Mouse (Mus musculus) kidney, embryonic 15.5 days (tissue): ENCODE data around the gene Myo5c. TPM values are rescaled to one million over a fixed set of nuclear protein-coding genes. Genes with fewer than 3 reads are reported as not detected.

Experiments used
- ATAC-seq: fragments of 200-750 bp; cut with Nextera tagmentation; replicated peaks from 2 replicates; pipeline ENCODE4 v1.8.0; 2017; ENCODE audit warnings: moderate TSS enrichment; ENCODE audit not compliant: low FRiP score
- H3K27ac ChIP-seq: fragments of 300-500 bp; sonication (generic); 2 replicates; pipeline ENCODE4 v1.5.1; 2015; ENCODE audit warnings: mild to moderate bottlenecking, inconsistent platforms
- H3K27me3 ChIP-seq: fragments of 300-500 bp; sonication (generic); 2 replicates; pipeline ENCODE4 v1.6.1; 2015; ENCODE audit warnings: inconsistent platforms
- H3K36me3 ChIP-seq: fragments of 300-500 bp; sonication (generic); 2 replicates; pipeline ENCODE4 v1.6.1; 2015; ENCODE audit warnings: inconsistent platforms
- H3K4me1 ChIP-seq: fragments of 300-500 bp; sonication (generic); 2 replicates; pipeline ENCODE4 v1.6.1; 2015; ENCODE audit warnings: inconsistent platforms
- H3K4me2 ChIP-seq: fragments of 300-500 bp; sonication (generic); 2 replicates; pipeline ENCODE4 v1.6.1; 2015; ENCODE audit warnings: moderate library complexity, mild to moderate bottlenecking, inconsistent platforms
- H3K4me3 ChIP-seq: fragments of 300-500 bp; sonication (generic); replicated peaks from 2 replicates; pipeline ENCODE4 v1.5.1; 2015; ENCODE audit warnings: mild to moderate bottlenecking, inconsistent platforms
- H3K9ac ChIP-seq: fragments of 300-500 bp; sonication (generic); 2 replicates; pipeline ENCODE4 v1.6.1; 2015; ENCODE audit warnings: mild to moderate bottlenecking, inconsistent platforms
- H3K9me3 ChIP-seq: fragments of 300-500 bp; sonication (generic); replicated peaks from 2 replicates; pipeline ENCODE4 v1.6.1; 2016; ENCODE audit warnings: inconsistent platforms
- WGBS: fragments of 180-500 bp; shearing (Covaris S2); methylation state at CpG from one replicate; pipeline ENCODE4 v1.1.7; 2015; ENCODE audit warnings: mixed read lengths; 5-methylcytosine and 5-hydroxymethylcytosine counted together
- polyA plus RNA-seq: library from polyadenylated mRNA; unstranded; fragments of >200 nt; fragmentation: Nextera tagmentation; extraction: Ambion mirVana; gene quantifications from 2 replicates; pipeline ENCODE4 v1.2.1, GENCODE M21; 2015

Myo5c gene
- polyA plus RNA-seq, 1 experiment from 2014 or later, result 3.7 TPM

GRCm38 (mm10) chr9:75285363-75285762, 53.5 kb downstream of the Myo5c start:
- Histone ChIP-seq H3K9me3 (no peaks in the 10 kb centered on the region), H3K27ac (no peak overlapping the region), H3K9ac (no peak overlapping the region), H3K36me3 (no peaks in the 10 kb centered on the region), H3K4me1 (no peaks in the 10 kb centered on the region), H3K4me3 (no peak overlapping the region), H3K27me3 (0 out of 2 replicates have a peak, but pooled peaks cover 6% of the 10 kb centered on the region), H3K4me2 (no peak overlapping the region)
- no peak for ATAC-seq
- 87% methylated on average over 6 of the region's 6 CpGs for WGBS

GRCm38 (mm10) chr9:75287636-75288035, 55.8 kb downstream of the Myo5c start:
- Histone ChIP-seq H3K9ac (no peak overlapping the region), H3K4me3 (no peak overlapping the region), H3K4me1 (no peaks in the 10 kb centered on the region), H3K27me3 (no peaks in the 10 kb centered on the region), H3K4me2 (no peak overlapping the region), H3K27ac (no peak overlapping the region), H3K36me3 (no peaks in the 10 kb centered on the region), H3K9me3 (no peaks in the 10 kb centered on the region)
- ATAC-seq, result no peak
- WGBS, result 69% methylated on average over 6 of the region's 6 CpGs

- H3K27ac ChIP-seq, result no peak overlapping the region
- H3K9me3 ChIP-seq, result no peaks in the 10 kb centered on the region
- H3K4me2 ChIP-seq, result no peak overlapping the region
- H3K4me1 ChIP-seq, result no peaks in the 10 kb centered on the region
- WGBS, result 54% methylated on average over 4 of the region's 4 CpGs
- no peak overlapping the region for H3K4me3 ChIP-seq
- H3K9ac ChIP-seq, result no peak overlapping the region
- ATAC-seq, result no peak
- no peaks in the 10 kb centered on the region for H3K27me3 ChIP-seq
- no peaks in the 10 kb centered on the region for H3K36me3 ChIP-seq
Measured at GRCm38 (mm10) chr9:75289545-75289944, 57.7 kb downstream of the Myo5c start.

- Histone ChIP-seq H3K4me3 (no peak overlapping the region), H3K36me3 (no peaks in the 10 kb centered on the region), H3K4me2 (no peak overlapping the region), H3K27ac (no peak overlapping the region), H3K4me1 (no peaks in the 10 kb centered on the region), H3K9ac (no peak overlapping the region), H3K27me3 (no peaks in the 10 kb centered on the region), H3K9me3 (no peaks in the 10 kb centered on the region)
- 78% methylated on average over 2 of the region's 2 CpGs for WGBS
- no peak for ATAC-seq
Measured at GRCm38 (mm10) chr9:75299342-75299741, 67.5 kb downstream of the Myo5c start.

- no peak overlapping the region for H3K4me3 ChIP-seq
- H3K27ac ChIP-seq, result no peak overlapping the region
- ATAC-seq, result no peak
- H3K4me2 ChIP-seq, result no peak overlapping the region
- no peaks in the 10 kb centered on the region for H3K36me3 ChIP-seq
- H3K9me3 ChIP-seq, result no peaks in the 10 kb centered on the region
- H3K9ac ChIP-seq, result no peak overlapping the region
- no peaks in the 10 kb centered on the region for H3K4me1 ChIP-seq
- no peaks in the 10 kb centered on the region for H3K27me3 ChIP-seq
- 81% methylated on average over 2 of the region's 2 CpGs for WGBS
Measured at GRCm38 (mm10) chr9:75303033-75303432, 71.2 kb downstream of the Myo5c start.

- Histone ChIP-seq H3K9me3 (no peaks in the 10 kb centered on the region), H3K27me3 (no peaks in the 10 kb centered on the region), H3K27ac (no peak overlapping the region), H3K4me2 (peak overlapping the region; percentile 1; the same call in 1 of the 2 replicates), H3K36me3 (no peaks in the 10 kb centered on the region), H3K4me3 (no peak overlapping the region), H3K4me1 (no peaks in the 10 kb centered on the region), H3K9ac (no peak overlapping the region)
- 44% methylated on average over 16 of the region's 16 CpGs for WGBS
- ATAC-seq, result no peak
Measured at GRCm38 (mm10) chr9:75303701-75304261, 72.0 kb downstream of the Myo5c start.

- Histone ChIP-seq H3K4me1 (no peaks in the 10 kb centered on the region), H3K4me2 (0 out of 2 replicates have a peak overlapping the region, but pooled peaks have one; percentile 1), H3K9ac (no peak overlapping the region), H3K36me3 (no peaks in the 10 kb centered on the region), H3K9me3 (no peaks in the 10 kb centered on the region), H3K27ac (no peak overlapping the region), H3K27me3 (no peaks in the 10 kb centered on the region), H3K4me3 (no peak overlapping the region)
- ATAC-seq, result no peak
- 38% methylated on average over 7 of the region's 7 CpGs for WGBS
Measured at GRCm38 (mm10) chr9:75304286-75304685, 72.5 kb downstream of the Myo5c start.

GRCm38 (mm10) chr9:75306126-75306898, 74.5 kb downstream of the Myo5c start, which contains the start of gene Gnb5:
TSS of gene Gnb5 (plus strand) at chr9:75306288.
- no peak for ATAC-seq
- Histone ChIP-seq H3K27ac (no peak within 1 kb of the TSS), H3K4me2 (no peak within 1 kb of the TSS), H3K4me1 (no peaks in the 10 kb centered on the region), H3K9me3 (no peaks in the 10 kb centered on the region), H3K36me3 (no peaks in the 10 kb centered on the region), H3K4me3 (no peak within 1 kb of the TSS), H3K9ac (no peak within 1 kb of the TSS), H3K27me3 (no peaks in the 10 kb centered on the region)
- WGBS, result 81% methylated on average over 11 of the region's 11 CpGs

GRCm38 (mm10) chr9:75307015-75307414, 75.2 kb downstream of the Myo5c start:
- H3K4me3 ChIP-seq, result no peak overlapping the region
- no peak overlapping the region for H3K4me2 ChIP-seq
- no peak overlapping the region for H3K27ac ChIP-seq
- no peaks in the 10 kb centered on the region for H3K4me1 ChIP-seq
- WGBS, result 84% methylated on average over 5 of the region's 5 CpGs
- no peaks in the 10 kb centered on the region for H3K27me3 ChIP-seq
- no peak for ATAC-seq
- H3K36me3 ChIP-seq, result no peaks in the 10 kb centered on the region
- H3K9me3 ChIP-seq, result no peaks in the 10 kb centered on the region
- H3K9ac ChIP-seq, result no peak overlapping the region

- H3K27me3 ChIP-seq, result no peaks in the 10 kb centered on the region
- no peaks in the 10 kb centered on the region for H3K36me3 ChIP-seq
- H3K9me3 ChIP-seq, result no peaks in the 10 kb centered on the region
- H3K4me3 ChIP-seq, result no peak overlapping the region
- 61% methylated on average over 5 of the region's 5 CpGs for WGBS
- no peak overlapping the region for H3K4me2 ChIP-seq
- H3K4me1 ChIP-seq, result peaks cover 5% of the 10 kb centered on the region; the same call in 1 of the 2 replicates
- H3K9ac ChIP-seq, result no peak overlapping the region
- ATAC-seq, result no peak
- no peak overlapping the region for H3K27ac ChIP-seq
Measured at GRCm38 (mm10) chr9:75308621-75309020, 76.8 kb downstream of the Myo5c start.

GRCm38 (mm10) chr9:75312008-75312407, 80.2 kb downstream of the Myo5c start:
- no peak overlapping the region for H3K4me3 ChIP-seq
- no peaks in the 10 kb centered on the region for H3K9me3 ChIP-seq
- H3K27ac ChIP-seq, result no peak overlapping the region
- H3K4me2 ChIP-seq, result no peak overlapping the region
- H3K36me3 ChIP-seq, result no peaks in the 10 kb centered on the region
- WGBS, result 20% methylated on average over 4 of the region's 4 CpGs
- peaks cover 22% of the 10 kb centered on the region for H3K4me1 ChIP-seq
- ATAC-seq, result no peak
- no peaks in the 10 kb centered on the region for H3K27me3 ChIP-seq
- H3K9ac ChIP-seq, result no peak overlapping the region

GRCm38 (mm10) chr9:75313138-75313831, 81.5 kb downstream of the Myo5c start:
- WGBS, result 5% methylated on average over 7 of the region's 11 CpGs
- peak; percentile 17; the same call in 1 of the 2 replicates for ATAC-seq
- Histone ChIP-seq H3K36me3 (no peaks in the 10 kb centered on the region), H3K27me3 (no peaks in the 10 kb centered on the region), H3K9me3 (no peaks in the 10 kb centered on the region), H3K4me3 (peak overlapping the region; percentile 79), H3K9ac (peak overlapping the region; percentile 67; the same call in 1 of the 2 replicates), H3K27ac (peak overlapping the region; percentile 82; the same call in 1 of the 2 replicates), H3K4me2 (peak overlapping the region; percentile 84), H3K4me1 (peaks cover 22% of the 10 kb centered on the region)
